Mouse (Mus musculus): ENCODE measurements around the gene Snx30.

- no peak for TF ChIP-seq GATA1 (IDR thresholded peaks at IDR 0.05; ENCODE audit: low read length)
- no peak for TF ChIP-seq TAL1 (IDR thresholded peaks at IDR 0.05; ENCODE audit: low read length)
Measured at GRCm38 (mm10) chr4:59873240-59873639, 67.6 kb downstream of the Snx30 start.

Measured in erythroblast, embryonic 14.5 days (primary cell).